Mouse (Mus musculus) lung, adult 2 months (tissue): Measurements from ENCODE around the gene Maz.

Source experiments
- CTCF ChIP-seq: fragments of 200-500 bp; IDR thresholded peaks from 2 replicates; pipeline ENCODE4 v1.5.1; 2011; ENCODE audit warnings: mild to moderate bottlenecking, low read length, control low read depth; ENCODE audit not compliant: insufficient read depth
- POLR2A ChIP-seq: fragments of 200-500 bp; IDR thresholded peaks from 2 replicates; pipeline ENCODE4 v1.6.1; 2011; ENCODE audit warnings: low read depth, mild to moderate bottlenecking, control low read depth, low read length, borderline replicate concordance; ENCODE audit errors: extremely low read depth

DNA sequence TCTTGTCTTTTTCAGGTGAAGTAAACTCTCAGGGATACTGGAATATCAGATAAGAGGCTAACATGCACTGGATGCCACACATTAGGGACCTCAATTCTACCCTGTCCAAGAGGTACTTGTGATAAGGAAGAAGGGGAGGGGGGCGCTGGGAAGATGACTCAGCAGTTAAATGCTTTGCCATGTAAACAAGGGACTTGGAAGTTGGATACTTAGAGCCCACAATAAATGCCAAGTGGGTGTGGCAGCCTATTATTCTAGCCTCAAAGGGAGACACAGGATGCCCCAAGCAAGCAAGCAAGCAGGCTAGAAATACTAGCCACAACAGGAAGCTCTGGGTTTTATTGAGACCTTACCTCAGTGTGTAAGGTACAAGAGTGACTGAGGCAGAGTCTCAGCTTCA is 4.4 kb upstream of the Maz start:
- no peak for TF ChIP-seq CTCF
- TF ChIP-seq POLR2A: no peak
